Mouse (Mus musculus) natural killer cell, adult 2 months (primary cell): Measurements from ENCODE around the gene Usp28.
"Not testable (repeated sequence)": the region's sequence is repeated elsewhere in the genome, so short reads cannot be mapped to it uniquely, and the experiment has no call there.

Source experiments
- DNase-seq, 2 experiments: peaks; one replicate each; pipeline ENCODE4 v3.0.0; 2022; ENCODE audit warnings: low spot score in 2 of 2

The Usp28 gene

GRCm38 (mm10) chr9:48984845-48985707, at the start of gene Usp28:
Usp28 (plus strand) TSS chr9:48985375.
- peak; percentile 100 for DNase-seq

GRCm38 (mm10) chr9:48942349-48942748, 42.8 kb upstream of the Usp28 start:
- no peak for DNase-seq

DNA sequence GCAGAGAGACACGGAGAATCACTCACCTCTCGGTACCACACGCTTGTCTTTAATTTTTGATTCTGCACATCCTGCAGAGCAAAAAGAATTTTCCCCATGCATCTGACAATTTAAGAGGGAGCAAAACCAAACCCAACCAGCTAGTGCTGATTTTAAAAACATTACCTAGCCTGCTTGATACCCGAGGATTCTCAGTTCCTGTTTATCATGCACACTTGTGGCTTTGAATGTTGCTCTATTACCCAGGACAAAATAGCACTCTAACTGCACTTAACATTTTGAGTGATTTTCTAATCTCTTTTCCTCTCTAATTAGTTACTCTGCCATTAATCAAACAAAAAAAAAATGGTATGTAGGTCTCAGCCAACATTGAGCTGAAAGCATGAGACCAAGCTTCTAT, 37.6 kb upstream of the Usp28 start:
- DNase-seq, result no peak

GRCm38 (mm10) chr9:48961314-48961713, 23.9 kb upstream of the Usp28 start:
- DNase-seq, result no peak

- no peak for DNase-seq
These were observed 23.0 kb upstream of the Usp28 start for GRCm38 (mm10) chr9:48962131-48962530.

DNA sequence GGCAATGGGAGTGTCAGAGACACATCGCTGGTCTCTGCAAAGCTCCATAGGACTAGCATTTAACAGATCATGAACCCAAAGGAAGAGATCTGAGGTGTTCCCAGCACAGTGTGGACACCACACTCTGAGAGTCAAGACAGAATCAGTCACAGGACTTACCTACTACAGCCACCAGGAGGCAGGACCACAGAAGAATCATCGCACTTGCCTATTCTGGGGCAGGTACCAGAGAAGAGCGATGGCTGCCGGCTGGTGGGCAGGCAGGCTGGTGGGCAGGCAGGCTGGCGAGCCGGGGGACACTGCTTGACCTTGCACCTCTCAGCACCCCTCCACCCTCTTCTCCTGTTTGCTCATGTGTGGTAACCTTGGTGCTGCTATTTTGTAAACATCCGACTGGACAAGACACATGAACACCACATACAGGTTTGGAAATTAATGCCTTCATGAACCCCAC, 20.6 kb upstream of the Usp28 start, which contains the start of gene Htr3b:
Gene Htr3b (minus strand): TSS at position 404 of the 454 bp plus-strand sequence.
- DNase-seq, result peak in 1 of 2 experiments; percentile 16

- DNase-seq, result no peak
These were observed 12.7 kb upstream of the Usp28 start for GRCm38 (mm10) chr9:48972494-48972893.

DNA sequence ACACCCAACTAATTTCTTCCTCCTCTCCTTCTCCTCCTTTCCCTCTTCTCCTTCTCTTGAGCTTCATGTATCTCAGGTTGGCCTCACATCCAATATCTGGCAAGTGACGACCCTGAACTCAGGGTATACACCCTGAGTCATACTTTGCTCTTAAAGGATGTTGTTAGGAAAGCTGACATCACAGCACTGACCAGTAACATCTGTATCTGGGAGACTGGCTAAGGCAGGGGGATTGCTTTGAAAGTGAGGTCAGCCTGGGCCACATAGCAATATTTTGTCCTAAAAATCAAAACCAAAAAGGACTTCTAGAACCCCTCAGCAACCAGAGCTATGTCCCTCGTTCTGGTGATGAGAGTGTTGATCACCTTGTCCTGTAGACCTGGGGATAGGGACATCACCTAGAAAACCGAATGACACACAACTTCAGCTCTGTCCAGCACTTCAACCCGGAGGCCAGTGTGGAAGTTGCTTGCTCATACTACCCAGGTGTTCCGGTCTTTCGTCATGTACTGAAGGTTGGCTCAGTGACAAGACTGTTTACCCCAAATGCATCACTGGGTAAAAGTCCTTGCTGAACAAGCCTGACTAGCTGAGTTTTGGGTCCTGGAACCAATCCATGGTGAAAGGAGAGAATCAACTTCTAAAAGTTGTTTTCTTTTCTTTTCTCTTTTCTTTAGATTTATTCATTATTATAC, 8.4 kb upstream of the Usp28 start:
- DNase-seq, result no peak

DNA sequence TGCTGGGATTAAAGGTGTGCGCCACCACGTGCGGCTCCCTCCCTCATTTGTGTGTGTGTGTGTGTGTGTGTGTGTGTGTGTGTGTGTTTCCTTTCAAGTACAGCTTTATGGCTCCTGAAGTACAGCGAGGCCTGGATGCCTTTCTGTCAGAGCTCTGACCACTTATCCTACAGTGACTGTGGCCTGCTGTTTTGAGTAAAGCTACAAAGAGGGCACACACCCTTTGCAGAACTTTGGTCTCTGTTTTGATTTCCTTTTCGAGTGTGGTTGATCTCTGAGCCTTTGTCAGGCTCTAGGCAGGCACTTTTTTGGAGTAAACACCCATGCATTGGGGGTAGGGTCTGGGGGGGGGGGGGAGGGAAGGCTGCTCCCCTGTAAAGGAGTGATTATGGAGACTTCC, 4.8 kb upstream of the Usp28 start:
- DNase-seq, result no peak

DNA sequence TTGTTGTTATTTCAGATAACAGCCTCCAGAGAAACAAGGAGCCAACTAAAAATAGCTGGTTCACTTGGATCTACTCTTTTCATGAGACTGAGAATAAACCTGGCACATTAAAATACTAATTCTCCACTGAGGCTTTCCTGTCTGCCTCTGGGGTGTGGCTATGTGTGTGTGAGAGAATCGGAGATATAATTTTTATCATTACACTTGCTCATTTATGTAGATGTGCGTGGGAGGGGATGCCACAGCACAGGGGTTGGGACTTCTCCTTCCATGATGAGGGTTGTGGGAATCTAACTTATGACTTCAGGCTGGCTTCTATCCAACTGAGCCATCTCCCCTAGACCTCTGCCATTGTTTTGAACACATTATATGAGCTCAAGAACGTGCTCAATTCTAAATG, 4.4 kb upstream of the Usp28 start:
- no peak for DNase-seq

DNA sequence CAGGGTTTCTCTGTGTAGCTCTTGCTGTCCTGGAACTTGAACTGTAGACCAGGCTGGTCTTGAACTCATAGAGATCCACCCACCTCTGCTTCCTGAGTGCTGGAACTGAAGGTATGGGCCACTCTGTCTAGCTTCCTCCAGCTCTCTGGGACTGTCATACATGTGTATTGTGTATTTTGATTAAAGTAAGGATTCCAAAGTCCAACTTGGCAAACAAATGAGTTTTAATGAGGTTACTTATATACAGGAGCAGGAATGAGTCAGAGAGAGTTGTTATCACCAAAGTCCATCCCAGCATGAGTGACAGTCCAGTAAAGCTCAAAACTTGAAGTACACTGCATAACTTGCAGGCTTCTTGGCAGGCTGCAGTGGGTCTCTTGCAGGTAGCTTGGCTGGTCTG, 3.3 kb upstream of the Usp28 start:
- no peak for DNase-seq

DNA sequence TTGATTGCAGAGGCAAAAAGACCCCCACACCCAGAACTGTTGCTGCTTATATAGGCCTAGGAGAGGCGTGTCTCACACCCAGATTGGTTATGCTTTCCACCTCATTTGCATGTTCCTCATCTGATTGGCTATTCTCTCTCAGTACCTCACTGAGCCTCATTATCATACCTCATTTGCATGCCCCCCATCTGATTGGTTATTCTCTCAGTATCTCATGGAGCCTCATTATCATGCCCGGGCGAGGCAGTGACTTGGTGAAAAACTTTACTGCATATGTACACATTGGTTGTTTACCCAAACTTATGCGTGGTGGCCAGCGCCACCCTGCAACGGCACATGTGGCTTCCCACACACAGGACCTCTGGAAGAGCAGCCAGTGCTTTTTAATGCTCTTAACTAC, 1.4 kb upstream of the Usp28 start:
- not testable (repeated sequence) for DNase-seq

DNA sequence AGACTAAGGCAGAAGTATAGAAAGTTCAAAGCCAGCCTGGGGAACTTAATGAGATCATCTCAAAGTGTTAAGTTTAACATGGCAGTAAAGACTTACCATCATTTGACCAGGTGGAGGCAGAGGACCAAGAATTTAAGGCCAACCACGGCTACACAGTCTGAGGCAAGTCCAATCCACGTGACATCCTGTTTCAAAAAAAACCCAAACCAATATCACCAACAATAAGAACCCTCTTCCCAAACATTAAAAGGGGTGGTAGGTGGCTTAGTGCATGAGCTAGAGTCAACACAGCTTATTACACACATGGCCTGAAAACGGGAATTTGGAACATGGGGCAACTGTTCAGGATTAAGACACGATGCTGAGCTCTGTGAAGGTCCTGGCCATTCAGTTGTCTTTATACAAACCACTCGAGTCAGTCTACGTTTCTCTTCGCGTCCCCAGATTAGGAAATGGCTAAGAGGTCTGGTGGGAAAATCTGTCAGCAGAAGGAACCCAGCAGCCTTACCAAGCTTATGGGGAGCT, 793 bp upstream of the Usp28 start:
- peak in 1 of 2 experiments; percentile 50 for DNase-seq

GRCm38 (mm10) chr9:48985708-48986088, 523 bp downstream of the Usp28 start:
- no peak for DNase-seq

DNA sequence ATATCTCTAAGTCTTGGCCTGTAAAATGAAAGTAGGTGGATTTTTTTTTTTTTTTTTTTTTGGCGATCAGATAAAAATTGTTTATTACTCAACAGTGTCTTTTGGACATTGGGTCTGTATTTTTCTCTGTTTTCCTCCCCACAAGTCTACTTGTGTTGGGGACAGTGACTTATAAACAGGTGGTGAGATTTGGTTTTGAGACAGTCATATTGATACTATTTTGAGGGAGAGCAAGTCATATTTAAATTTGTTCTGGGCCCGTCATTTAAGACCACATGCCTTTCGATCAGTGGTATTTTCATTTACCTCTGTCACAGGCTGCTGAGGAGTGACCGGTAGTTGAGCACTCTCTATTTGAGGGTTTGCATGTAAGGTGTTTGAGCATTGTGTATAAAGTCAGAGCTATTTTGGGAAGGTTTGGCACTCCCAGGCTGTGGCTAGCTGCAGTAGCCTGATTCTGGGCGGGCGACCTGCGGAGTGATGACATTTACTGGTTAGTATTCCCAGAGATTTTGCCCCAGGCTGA, 1.5 kb downstream of the Usp28 start:
- DNase-seq, result peak in 1 of 2 experiments; percentile 12

- DNase-seq, result no peak
These were observed 2.3 kb downstream of the Usp28 start for GRCm38 (mm10) chr9:48987201-48988101.

- no peak for DNase-seq
These were observed 6.5 kb downstream of the Usp28 start for GRCm38 (mm10) chr9:48991671-48992070.

GRCm38 (mm10) chr9:48994779-48995178, 9.6 kb downstream of the Usp28 start:
- no peak for DNase-seq

DNA sequence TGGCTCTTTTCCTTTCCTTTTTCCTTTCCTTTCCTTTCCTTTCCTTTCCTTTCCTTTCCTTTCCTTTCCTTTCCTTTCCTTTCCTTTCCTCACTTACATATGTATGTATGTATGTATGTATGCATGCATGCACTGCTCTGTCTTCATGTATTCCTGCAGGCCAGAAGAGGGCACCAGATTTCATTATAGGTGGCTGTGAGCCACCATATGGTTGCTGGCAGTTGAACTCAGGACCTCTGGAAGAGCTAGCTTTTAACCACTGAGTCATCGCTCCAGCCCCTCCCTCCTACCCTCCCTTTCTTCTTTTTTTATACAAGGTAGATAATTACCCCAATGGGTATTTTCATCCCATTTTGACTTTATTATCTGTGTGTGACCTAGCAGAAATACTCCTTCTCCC, 10.6 kb downstream of the Usp28 start:
- DNase-seq, result no peak

DNA sequence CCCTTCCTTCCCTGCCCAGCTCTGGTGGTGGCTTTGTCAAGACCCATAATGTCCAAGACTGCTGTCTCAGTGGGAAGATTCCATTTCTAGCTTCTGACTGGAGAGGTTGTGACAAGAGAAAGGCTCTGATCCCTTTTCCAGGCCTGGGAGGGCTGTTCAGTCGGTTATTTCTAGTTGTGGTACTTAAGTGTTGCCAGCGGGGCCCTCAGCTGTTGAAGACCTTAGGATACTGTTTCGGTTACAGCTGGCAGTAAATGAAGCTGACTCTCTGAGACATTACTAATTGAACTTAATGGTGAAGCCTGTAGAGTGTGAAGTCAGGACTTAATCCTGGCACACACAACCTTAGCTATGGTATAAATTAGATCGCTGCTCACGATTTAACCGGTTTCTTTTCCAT, 14.1 kb downstream of the Usp28 start:
- no peak for DNase-seq

- no peak for DNase-seq
These were observed 30.6 kb downstream of the Usp28 start for GRCm38 (mm10) chr9:49015824-49016223.
